Mouse (Mus musculus) layer of hippocampus, adult 2 months (tissue): ENCODE measurements around the gene Lrp5. TPM values are rescaled to one million over a fixed set of nuclear protein-coding genes. Genes with fewer than 3 reads are reported as not detected.
"Not testable (repeated sequence)": the region's sequence is repeated elsewhere in the genome, so short reads cannot be mapped to it uniquely, and the experiment has no call there.

ENCODE experiments used
- DNase-seq, 2 experiments: peaks; one replicate each; pipeline ENCODE4 v3.0.0; 2022; ENCODE audit warnings: low spot score in 2 of 2
- H3K27ac ChIP-seq: fragments of 200-600 bp; 2 replicates; pipeline ENCODE4 v1.8.1; 2022
- H3K4me3 ChIP-seq: fragments of 200-600 bp; 2 replicates; pipeline ENCODE4 v1.8.1; 2022; ENCODE audit warnings: mild to moderate bottlenecking
- CTCF ChIP-seq: fragments of 200-600 bp; conservative IDR thresholded peaks from 2 replicates; pipeline ENCODE4 v1.8.1; 2022; ENCODE audit warnings: antibody characterized with exemption, mild to moderate bottlenecking, moderate library complexity
- total RNA-seq, 2 experiments: library from RNA; stranded (reverse); gene quantifications; 2 replicates each; pipeline ENCODE4 v1.2.3; 2021

The Lrp5 gene
- total RNA-seq, 2 experiments from 2014 or later = 9.4 to 10.0 TPM

DNA sequence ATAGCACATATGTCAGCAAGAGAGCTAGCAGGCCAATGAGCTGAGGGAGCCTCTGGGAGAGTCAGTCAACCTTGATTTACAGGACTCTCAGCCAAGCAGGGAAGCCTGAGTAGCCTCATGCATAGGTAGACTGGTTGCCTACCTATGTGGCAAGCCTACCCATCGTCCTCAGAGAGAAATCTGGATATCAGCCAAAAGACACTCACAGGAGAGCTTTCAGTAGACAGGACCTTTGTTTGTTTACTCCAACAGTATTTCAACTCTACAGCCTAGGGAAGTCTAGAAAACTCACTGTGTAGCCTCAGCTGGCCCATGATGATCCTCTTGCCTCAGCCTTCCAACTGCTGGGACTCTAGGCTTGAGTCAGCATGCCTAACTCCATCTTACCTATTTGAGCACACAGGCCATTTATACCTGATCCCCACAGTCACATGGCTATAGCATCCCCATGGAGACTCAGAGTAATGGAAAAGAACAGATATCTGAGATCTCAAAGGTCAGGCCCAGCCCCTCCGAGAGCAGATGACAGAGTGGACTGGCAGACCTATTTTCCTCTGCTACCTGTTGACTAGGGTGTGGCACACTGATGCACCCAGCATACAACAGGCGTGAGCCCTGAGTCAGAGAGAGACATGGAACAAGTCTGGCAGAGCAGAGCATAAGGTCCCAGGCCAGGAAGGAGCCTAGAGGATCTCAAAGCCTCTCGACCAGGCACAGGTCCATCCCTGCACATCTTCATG, 73.7 kb downstream of the Lrp5 start:
- Histone ChIP-seq H3K4me3 (no peak overlapping the region), H3K27ac (no peak overlapping the region)
- TF ChIP-seq CTCF = no peak
- DNase-seq = no peak

GRCm38 (mm10) chr19:3611730-3612129, 74.6 kb downstream of the Lrp5 start:
- Histone ChIP-seq H3K4me3 (no peak overlapping the region), H3K27ac (no peak overlapping the region)
- DNase-seq = no peak
- no peak for TF ChIP-seq CTCF

GRCm38 (mm10) chr19:3610886-3611285, 75.5 kb downstream of the Lrp5 start:
- no peak for DNase-seq
- TF ChIP-seq CTCF = no peak
- Histone ChIP-seq H3K27ac (no peak overlapping the region), H3K4me3 (no peak overlapping the region)

GRCm38 (mm10) chr19:3609826-3610225, 76.5 kb downstream of the Lrp5 start:
- Histone ChIP-seq H3K4me3 (no peak overlapping the region), H3K27ac (no peak overlapping the region)
- DNase-seq = no peak
- no peak for TF ChIP-seq CTCF

- Histone ChIP-seq H3K4me3 (no peak overlapping the region), H3K27ac (no peak overlapping the region)
- no peak for DNase-seq
- no peak for TF ChIP-seq CTCF
Observed at GRCm38 (mm10) chr19:3594316-3594715, 92.0 kb downstream of the Lrp5 start.

DNA sequence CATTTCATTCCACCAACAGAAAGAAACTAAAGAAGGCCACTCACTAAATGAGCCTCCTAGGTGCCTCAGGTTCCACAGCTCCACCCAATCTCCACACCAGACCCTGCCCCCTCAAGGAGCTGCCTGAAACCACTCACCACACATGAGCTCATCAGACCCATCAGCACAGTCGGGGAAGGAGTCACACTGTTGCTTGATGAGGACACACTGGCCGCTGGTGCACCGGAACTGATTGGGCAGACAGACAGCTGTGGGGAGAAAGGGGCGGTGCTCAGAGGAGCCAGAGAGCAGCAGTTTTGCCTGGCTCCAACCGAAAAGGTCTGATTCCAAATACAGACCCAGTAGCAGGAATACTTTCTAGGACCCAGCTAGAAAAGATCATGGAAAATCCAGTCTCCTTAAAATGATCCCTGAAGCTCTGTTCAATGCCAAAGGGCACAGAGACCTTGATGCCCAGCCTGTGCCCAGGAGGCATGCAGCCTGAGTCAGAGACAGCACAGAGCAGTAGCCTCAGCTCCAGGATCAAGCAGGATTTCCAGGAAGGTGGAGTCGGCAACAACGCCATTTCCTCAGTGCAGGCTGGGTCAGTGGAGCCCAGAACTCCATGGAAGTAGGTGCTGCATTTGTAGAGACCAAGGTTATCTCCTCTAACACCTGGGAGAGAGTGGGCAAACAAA, 92.8 kb downstream of the Lrp5 start:
- TF ChIP-seq CTCF = no peak
- Histone ChIP-seq H3K27ac (no peak overlapping the region), H3K4me3 (no peak overlapping the region)
- no peak for DNase-seq

GRCm38 (mm10) chr19:3589968-3590367, 96.4 kb downstream of the Lrp5 start:
- TF ChIP-seq CTCF = no peak
- H3K4me3 ChIP-seq = no peak overlapping the region

GRCm38 (mm10) chr19:3589547-3589946, 96.8 kb downstream of the Lrp5 start:
- no peak for DNase-seq
- Histone ChIP-seq H3K27ac (no peak overlapping the region), H3K4me3 (no peak overlapping the region)
- no peak for TF ChIP-seq CTCF

More at GRCm38 (mm10) chr19:3589968-3590367, 96.4 kb downstream of the Lrp5 start:
- H3K27ac ChIP-seq = no peak overlapping the region
- DNase-seq = no peak

DNA sequence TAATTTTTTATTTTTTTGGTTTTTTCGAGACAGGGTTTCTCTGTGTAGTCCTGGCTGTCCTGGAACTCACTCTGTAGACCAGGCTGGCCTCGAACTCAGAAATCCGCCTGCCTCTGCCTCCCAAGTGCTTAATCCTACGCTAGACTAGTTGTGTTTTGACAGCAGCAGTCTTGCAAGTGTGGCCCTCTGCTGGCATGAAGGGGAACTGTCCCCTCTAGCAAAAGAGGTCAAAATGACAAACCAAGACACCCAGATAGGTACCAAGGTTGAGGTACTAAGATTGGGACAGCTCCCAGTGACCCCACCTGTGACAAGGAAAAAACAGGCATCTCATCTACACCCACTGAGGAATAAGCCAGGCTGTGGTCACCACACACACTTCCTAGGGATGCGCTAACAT, 98.6 kb downstream of the Lrp5 start:
- peak; percentile 72 for TF ChIP-seq CTCF
- H3K4me3 ChIP-seq, DNase-seq, H3K27ac ChIP-seq: not testable (repeated sequence)

GRCm38 (mm10) chr19:3586540-3586939, 99.8 kb downstream of the Lrp5 start:
- Histone ChIP-seq H3K4me3 (no peak overlapping the region), H3K27ac (no peak overlapping the region)
- peak; percentile 89 for TF ChIP-seq CTCF
- peak; percentile 26 to 47 for DNase-seq

DNA sequence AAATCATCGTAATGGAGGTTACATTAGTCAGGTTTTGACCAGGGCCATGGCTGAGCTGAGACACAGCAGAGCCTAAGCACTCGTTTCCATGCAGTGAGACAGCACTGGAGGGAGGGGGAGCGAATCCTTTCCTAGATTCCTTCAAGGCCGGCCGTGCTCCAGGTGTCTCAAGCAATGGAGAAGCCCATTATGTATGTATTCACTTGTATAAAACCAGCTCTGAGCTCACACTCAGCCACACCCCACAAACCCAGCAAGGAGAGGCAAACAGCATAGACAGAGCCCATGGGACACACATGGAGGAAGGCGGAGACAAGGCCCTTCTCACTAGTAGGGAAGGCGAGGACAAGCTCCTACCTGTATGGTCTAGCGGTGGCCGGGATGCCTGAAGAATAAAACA, 100.3 kb downstream of the Lrp5 start:
- no peak for TF ChIP-seq CTCF
- no peak for DNase-seq
- Histone ChIP-seq H3K27ac (no peak overlapping the region), H3K4me3 (no peak overlapping the region)

DNA sequence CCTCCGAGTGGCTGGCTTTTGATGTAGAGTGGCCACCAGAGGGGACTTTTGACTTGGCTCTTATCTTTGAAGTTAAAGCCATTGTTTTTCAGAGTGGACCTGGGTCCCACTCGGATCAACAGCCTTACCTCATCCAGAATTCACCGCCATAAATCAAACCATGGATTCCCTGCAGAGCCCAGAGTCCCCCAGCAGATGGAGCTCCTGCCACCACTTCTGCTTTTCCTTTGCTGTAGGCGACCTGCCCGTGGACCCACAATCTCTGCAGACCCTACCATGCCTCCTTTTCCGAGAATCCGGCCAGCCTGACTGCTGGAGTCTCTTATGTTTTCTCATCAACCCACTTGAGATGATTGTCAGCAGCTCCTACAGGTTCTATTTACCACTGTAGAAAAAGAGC, 105.0 kb downstream of the Lrp5 start:
- TF ChIP-seq CTCF = peak; percentile 89
- no peak overlapping the region for H3K4me3 ChIP-seq
- DNase-seq = peak; percentile 49 to 72
- H3K27ac ChIP-seq = no peak overlapping the region

DNA sequence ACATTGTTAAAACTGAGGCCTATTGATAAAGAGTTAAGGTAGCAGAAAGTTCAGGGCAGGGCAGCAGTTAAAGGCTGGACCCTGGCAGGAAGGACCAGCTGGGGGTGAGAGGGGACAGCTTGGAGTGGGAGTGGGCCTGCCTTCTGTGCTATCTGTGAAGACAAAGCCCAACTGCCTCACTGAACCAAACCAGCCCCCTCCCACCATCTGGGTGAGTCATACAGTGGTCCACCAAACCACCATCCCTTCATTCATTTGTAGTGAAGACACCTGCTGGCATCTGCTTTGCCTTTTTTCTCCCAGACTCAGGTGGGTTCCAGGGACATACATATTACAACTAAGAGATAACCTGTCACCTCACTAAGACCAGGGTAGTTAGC, 108.5 kb downstream of the Lrp5 start:
- Histone ChIP-seq H3K4me3 (no peak overlapping the region), H3K27ac (no peak overlapping the region)
- no peak for TF ChIP-seq CTCF
- DNase-seq = no peak
